Mouse (Mus musculus) intestine, embryonic 16.5 days (tissue): Measurements from ENCODE around the gene Ndufb6. TPM values are rescaled to one million over a fixed set of nuclear protein-coding genes. Genes with fewer than 3 reads are reported as not detected.

Experiments
- ATAC-seq: fragments of 200-750 bp; cut with Nextera tagmentation; 2 replicates; pipeline ENCODE4 v1.8.0; 2017; ENCODE audit warnings: moderate TSS enrichment, moderate library complexity
- H3K27ac ChIP-seq: fragments of 300-500 bp; sonication (generic); 2 replicates; pipeline ENCODE4 v1.5.1; 2014; ENCODE audit warnings: mild to moderate bottlenecking, low read length
- H3K27me3 ChIP-seq: fragments of 300-500 bp; sonication (generic); replicated peaks from 2 replicates; pipeline ENCODE4 v1.6.1; 2014; ENCODE audit warnings: low read length, control low read depth, mixed read lengths; ENCODE audit not compliant: control insufficient read depth, insufficient read depth
- H3K36me3 ChIP-seq: fragments of 300-500 bp; sonication (generic); 2 replicates; pipeline ENCODE4 v1.6.1; 2014; ENCODE audit warnings: low read length, control low read depth; ENCODE audit not compliant: control insufficient read depth, insufficient read depth
- H3K4me1 ChIP-seq: fragments of 300-500 bp; sonication (generic); 2 replicates; pipeline ENCODE4 v1.6.1; 2014; ENCODE audit warnings: low read length, control low read depth, mixed read lengths; ENCODE audit not compliant: control insufficient read depth, insufficient read depth
- H3K4me2 ChIP-seq: fragments of 300-500 bp; sonication (generic); 2 replicates; pipeline ENCODE4 v1.6.1; 2014; ENCODE audit warnings: low read depth, low read length, control low read depth
- H3K4me3 ChIP-seq: fragments of 300-500 bp; sonication (generic); 2 replicates; pipeline ENCODE4 v1.5.1; 2014; ENCODE audit warnings: mild to moderate bottlenecking, low read length
- H3K9ac ChIP-seq: fragments of 300-500 bp; sonication (generic); 2 replicates; pipeline ENCODE4 v1.6.1; 2014; ENCODE audit warnings: low read depth, low read length
- H3K9me3 ChIP-seq: fragments of 300-500 bp; sonication (generic); 2 replicates; pipeline ENCODE4 v1.6.1; 2016; ENCODE audit warnings: low read length, control low read depth; ENCODE audit not compliant: control insufficient read depth
- WGBS: fragments of 180-500 bp; shearing (Covaris S2); extraction: QIAGEN DNeasy Blood & Tissue Kit; methylation state at CpG from one replicate; pipeline ENCODE4 v1.1.7; 2014; 5-methylcytosine and 5-hydroxymethylcytosine counted together
- polyA plus RNA-seq: library from polyadenylated mRNA; unstranded; fragments of >200 nt; fragmentation: Nextera tagmentation; extraction: Ambion mirVana; gene quantifications from 2 replicates; pipeline ENCODE4 v1.2.1, GENCODE M21; 2015

Gene Ndufb6
- polyA plus RNA-seq, 1 experiment from 2014 or later = 413 TPM

GRCm38 (mm10) chr4:40268204-40268813, 10.9 kb downstream of the Ndufb6 start:
- H3K36me3 ChIP-seq = no peaks in the 10 kb centered on the region
- H3K27ac ChIP-seq = peak overlapping the region; percentile 100
- WGBS = under 1% methylated on average over 50 of the region's 50 CpGs
- H3K4me3 ChIP-seq = peak overlapping the region; percentile 83
- H3K4me1 ChIP-seq = peaks cover 18% of the 10 kb centered on the region
- peak; percentile 71 for ATAC-seq
- peak overlapping the region; percentile 88 for H3K4me2 ChIP-seq
- H3K9ac ChIP-seq = peak overlapping the region; percentile 94
- H3K27me3 ChIP-seq = no peaks in the 10 kb centered on the region
- H3K9me3 ChIP-seq = no peaks in the 10 kb centered on the region

GRCm38 (mm10) chr4:40267681-40268080, 11.5 kb downstream of the Ndufb6 start:
- ATAC-seq = peak; percentile 61
- Histone ChIP-seq H3K9ac (peak overlapping the region; percentile 94), H3K4me1 (peaks cover 18% of the 10 kb centered on the region), H3K27ac (peak overlapping the region; percentile 100), H3K27me3 (no peaks in the 10 kb centered on the region), H3K4me3 (peak overlapping the region; percentile 83), H3K36me3 (peaks cover 2% of the 10 kb centered on the region; the same call in 1 of the 2 replicates), H3K9me3 (no peaks in the 10 kb centered on the region), H3K4me2 (peak overlapping the region; percentile 88)
- WGBS = 56% methylated on average over 7 of the region's 7 CpGs

- ATAC-seq = no peak
- Histone ChIP-seq H3K9ac (no peak overlapping the region), H3K27me3 (no peaks in the 10 kb centered on the region), H3K4me2 (no peak overlapping the region), H3K9me3 (no peaks in the 10 kb centered on the region), H3K4me3 (no peak overlapping the region), H3K36me3 (peaks cover 15% of the 10 kb centered on the region), H3K4me1 (peaks cover 18% of the 10 kb centered on the region), H3K27ac (no peak overlapping the region)
- WGBS = 49% methylated on average over 1 of the region's 1 CpGs
These were observed 14.9 kb downstream of the Ndufb6 start for GRCm38 (mm10) chr4:40264321-40264720.

GRCm38 (mm10) chr4:40254385-40255103, 24.7 kb downstream of the Ndufb6 start:
- Histone ChIP-seq H3K4me1 (no peaks in the 10 kb centered on the region), H3K9ac (no peak overlapping the region), H3K27ac (no peak overlapping the region), H3K36me3 (peaks cover 4% of the 10 kb centered on the region; the same call in 1 of the 2 replicates), H3K9me3 (no peaks in the 10 kb centered on the region), H3K4me2 (no peak overlapping the region), H3K4me3 (no peak overlapping the region), H3K27me3 (no peaks in the 10 kb centered on the region)
- 85% methylated on average over 8 of the region's 8 CpGs for WGBS
- no peak for ATAC-seq

GRCm38 (mm10) chr4:40253766-40254165, 25.5 kb downstream of the Ndufb6 start:
- Histone ChIP-seq H3K4me3 (no peak overlapping the region), H3K9me3 (no peaks in the 10 kb centered on the region), H3K27me3 (no peaks in the 10 kb centered on the region), H3K4me1 (no peaks in the 10 kb centered on the region), H3K27ac (no peak overlapping the region), H3K4me2 (no peak overlapping the region), H3K36me3 (no peaks in the 10 kb centered on the region), H3K9ac (no peak overlapping the region)
- 55% methylated on average over 2 of the region's 2 CpGs for WGBS
- no peak for ATAC-seq

- no peak overlapping the region for H3K4me2 ChIP-seq
- no peaks in the 10 kb centered on the region for H3K27me3 ChIP-seq
- H3K36me3 ChIP-seq = no peaks in the 10 kb centered on the region
- no peak overlapping the region for H3K4me3 ChIP-seq
- no peaks in the 10 kb centered on the region for H3K4me1 ChIP-seq
- no peak for ATAC-seq
- 91% methylated on average over 5 of the region's 5 CpGs for WGBS
- no peak overlapping the region for H3K27ac ChIP-seq
- H3K9ac ChIP-seq = no peak overlapping the region
- no peaks in the 10 kb centered on the region for H3K9me3 ChIP-seq
These were observed 28.2 kb downstream of the Ndufb6 start for GRCm38 (mm10) chr4:40250984-40251383.

- Histone ChIP-seq H3K27me3 (no peaks in the 10 kb centered on the region), H3K9ac (no peak overlapping the region), H3K36me3 (no peaks in the 10 kb centered on the region), H3K4me1 (no peaks in the 10 kb centered on the region), H3K27ac (no peak overlapping the region), H3K4me2 (no peak overlapping the region), H3K4me3 (no peak overlapping the region), H3K9me3 (no peaks in the 10 kb centered on the region)
- 79% methylated on average over 8 of the region's 8 CpGs for WGBS
- no peak for ATAC-seq
These were observed 35.2 kb downstream of the Ndufb6 start for GRCm38 (mm10) chr4:40244035-40244434.

- 88% methylated on average over 4 of the region's 4 CpGs for WGBS
- no peak for ATAC-seq
- Histone ChIP-seq H3K4me3 (no peak overlapping the region), H3K36me3 (no peaks in the 10 kb centered on the region), H3K9ac (no peak overlapping the region), H3K27ac (no peak overlapping the region), H3K9me3 (no peaks in the 10 kb centered on the region), H3K27me3 (no peaks in the 10 kb centered on the region), H3K4me2 (no peak overlapping the region), H3K4me1 (0 out of 2 replicates have a peak, but pooled peaks cover 4% of the 10 kb centered on the region)
These were observed 36.2 kb downstream of the Ndufb6 start for GRCm38 (mm10) chr4:40243006-40243405.

- no peaks in the 10 kb centered on the region for H3K9me3 ChIP-seq
These were observed 37.3 kb downstream of the Ndufb6 start for GRCm38 (mm10) chr4:40241928-40242327.

More at GRCm38 (mm10) chr4:40241928-40242327, 37.3 kb downstream of the Ndufb6 start:
- 0 out of 2 replicates have a peak, but pooled peaks cover 4% of the 10 kb centered on the region for H3K4me1 ChIP-seq
- H3K27me3 ChIP-seq = no peaks in the 10 kb centered on the region
- no peaks in the 10 kb centered on the region for H3K36me3 ChIP-seq
- H3K27ac ChIP-seq = no peak overlapping the region
- WGBS = 55% methylated on average over 6 of the region's 6 CpGs
- no peak overlapping the region for H3K4me2 ChIP-seq
- no peak overlapping the region for H3K9ac ChIP-seq
- no peak for ATAC-seq
- no peak overlapping the region for H3K4me3 ChIP-seq
